Mouse (Mus musculus): ENCODE measurements at regions not wholly inside any gene's neighbourhood (a gene's known extent, or its start where the extent isn't known, plus 50 kb on each side); places are given as distances from the start of the nearest gene placed in this dataset.
A peak's percentile ranks its signal among the peaks of the same experiment; 100 is the strongest.

GRCm38 (mm10) chr4:96895223-96895622 is 110.2 kb upstream of the Gm12695 start:
- Histone ChIP-seq H3K9ac (ENCODE audit: low read length) (no peak overlapping the region), H3K27me3 (replicated peaks; ENCODE audit: control insufficient read depth, insufficient read depth, low read length) (no peaks in the 10 kb centered on the region), H3K4me1 (ENCODE audit: control insufficient read depth, insufficient read depth, low read length) (no peaks in the 10 kb centered on the region), H3K9me3 (replicated peaks; ENCODE audit: control insufficient read depth, low read length) (no peaks in the 10 kb centered on the region), H3K36me3 (ENCODE audit: control insufficient read depth, insufficient read depth, low read length) (no peaks in the 10 kb centered on the region), H3K4me2 (ENCODE audit: low read length) (no peak overlapping the region), H3K4me3 (ENCODE audit: low read depth, low read length) (no peak overlapping the region), H3K27ac (ENCODE audit: low read depth, low read length) (no peak overlapping the region)
- ATAC-seq (no peak), DNase-seq (ENCODE audit: low spot score) (no peak)
- 64% methylated on average over 1 of the region's 1 CpGs for WGBS

- H3K4me1 ChIP-seq (ENCODE audit: control insufficient read depth, insufficient read depth, low read length), result no peaks in the 10 kb centered on the region
- ATAC-seq, result no peak
- H3K27ac ChIP-seq (ENCODE audit: low read depth, low read length), result no peak overlapping the region
- no peaks in the 10 kb centered on the region for H3K36me3 ChIP-seq (ENCODE audit: control insufficient read depth, insufficient read depth, low read length)
- 77% methylated on average over 2 of the region's 2 CpGs for WGBS
- no peak overlapping the region for H3K9ac ChIP-seq (ENCODE audit: low read length)
- no peaks in the 10 kb centered on the region for H3K9me3 ChIP-seq (replicated peaks; ENCODE audit: control insufficient read depth, low read length)
- H3K27me3 ChIP-seq (replicated peaks; ENCODE audit: control insufficient read depth, insufficient read depth, low read length), result no peaks in the 10 kb centered on the region
- no peak for DNase-seq (ENCODE audit: low spot score)
- no peak overlapping the region for H3K4me3 ChIP-seq (ENCODE audit: low read depth, low read length)
- H3K4me2 ChIP-seq (ENCODE audit: low read length), result no peak overlapping the region
Observed at GRCm38 (mm10) chr4:96881077-96881476, 96.1 kb upstream of the Gm12695 start.

GRCm38 (mm10) chr4:96878016-96878415 is 93.0 kb upstream of the Gm12695 start:
- no peaks in the 10 kb centered on the region for H3K27me3 ChIP-seq (replicated peaks; ENCODE audit: control insufficient read depth, insufficient read depth, low read length)
- ATAC-seq, result no peak
- H3K4me3 ChIP-seq (ENCODE audit: low read depth, low read length), result no peak overlapping the region
- no peaks in the 10 kb centered on the region for H3K36me3 ChIP-seq (ENCODE audit: control insufficient read depth, insufficient read depth, low read length)
- H3K27ac ChIP-seq (ENCODE audit: low read depth, low read length), result no peak overlapping the region
- no peak for DNase-seq (ENCODE audit: low spot score)
- H3K9me3 ChIP-seq (replicated peaks; ENCODE audit: control insufficient read depth, low read length), result no peaks in the 10 kb centered on the region
- 89% methylated on average over 1 of the region's 1 CpGs for WGBS
- no peaks in the 10 kb centered on the region for H3K4me1 ChIP-seq (ENCODE audit: control insufficient read depth, insufficient read depth, low read length)
- no peak overlapping the region for H3K9ac ChIP-seq (ENCODE audit: low read length)
- H3K4me2 ChIP-seq (ENCODE audit: low read length), result no peak overlapping the region

GRCm38 (mm10) chr4:96874644-96875043 is 89.7 kb upstream of the Gm12695 start:
- Histone ChIP-seq H3K9ac (ENCODE audit: low read length) (no peak overlapping the region), H3K27ac (ENCODE audit: low read depth, low read length) (no peak overlapping the region), H3K4me1 (ENCODE audit: control insufficient read depth, insufficient read depth, low read length) (no peaks in the 10 kb centered on the region), H3K4me2 (ENCODE audit: low read length) (no peak overlapping the region), H3K9me3 (replicated peaks; ENCODE audit: control insufficient read depth, low read length) (no peaks in the 10 kb centered on the region), H3K36me3 (ENCODE audit: control insufficient read depth, insufficient read depth, low read length) (no peaks in the 10 kb centered on the region), H3K27me3 (replicated peaks; ENCODE audit: control insufficient read depth, insufficient read depth, low read length) (no peaks in the 10 kb centered on the region), H3K4me3 (ENCODE audit: low read depth, low read length) (no peak overlapping the region)
- DNase-seq (ENCODE audit: low spot score) (peak; percentile 17), ATAC-seq (no peak)

- H3K27me3 ChIP-seq (replicated peaks; ENCODE audit: control insufficient read depth, insufficient read depth, low read length), result no peaks in the 10 kb centered on the region
- peak; percentile 29 for DNase-seq (ENCODE audit: low spot score)
- peak; percentile 18; the same call in 1 of the 2 replicates for ATAC-seq
- H3K4me3 ChIP-seq (ENCODE audit: low read depth, low read length), result no peak overlapping the region
- H3K9me3 ChIP-seq (replicated peaks; ENCODE audit: control insufficient read depth, low read length), result no peaks in the 10 kb centered on the region
- H3K9ac ChIP-seq (ENCODE audit: low read length), result no peak overlapping the region
- H3K27ac ChIP-seq (ENCODE audit: low read depth, low read length), result no peak overlapping the region
- H3K36me3 ChIP-seq (ENCODE audit: control insufficient read depth, insufficient read depth, low read length), result no peaks in the 10 kb centered on the region
- 52% methylated on average over 3 of the region's 3 CpGs for WGBS
- no peak overlapping the region for H3K4me2 ChIP-seq (ENCODE audit: low read length)
- H3K4me1 ChIP-seq (ENCODE audit: control insufficient read depth, insufficient read depth, low read length), result no peaks in the 10 kb centered on the region
Observed at GRCm38 (mm10) chr4:96845170-96845569, 60.2 kb upstream of the Gm12695 start.
